Mouse (Mus musculus) embryo, embryonic 9.5 days (tissue): ENCODE results near the gene Rps6kb1.
A peak's percentile ranks its signal among the peaks of the same experiment; 100 is the strongest.

Experiments
- DNase-seq: peaks from one replicate; pipeline ENCODE4 v3.0.0-alpha.2; 2017; ENCODE audit errors: extremely low spot score

Rps6kb1 gene

GRCm38 (mm10) chr11:86468971-86469370, 75.6 kb downstream of the Rps6kb1 start:
- DNase-seq, result no peak

- no peak for DNase-seq
Observed at GRCm38 (mm10) chr11:86468345-86468744, 76.3 kb downstream of the Rps6kb1 start.

- DNase-seq, result peak; percentile 71
Observed at GRCm38 (mm10) chr11:86464275-86464674, 80.3 kb downstream of the Rps6kb1 start.

GRCm38 (mm10) chr11:86462579-86462978, 82.0 kb downstream of the Rps6kb1 start:
- DNase-seq, result no peak

GRCm38 (mm10) chr11:86458866-86459265, 85.7 kb downstream of the Rps6kb1 start:
- DNase-seq, result no peak

- no peak for DNase-seq
Observed at GRCm38 (mm10) chr11:86457545-86457944, 87.1 kb downstream of the Rps6kb1 start.

GRCm38 (mm10) chr11:86453991-86454390, 90.6 kb downstream of the Rps6kb1 start:
- DNase-seq, result no peak
